Mouse (Mus musculus): Measurements from ENCODE around the gene Pld1.

DNA sequence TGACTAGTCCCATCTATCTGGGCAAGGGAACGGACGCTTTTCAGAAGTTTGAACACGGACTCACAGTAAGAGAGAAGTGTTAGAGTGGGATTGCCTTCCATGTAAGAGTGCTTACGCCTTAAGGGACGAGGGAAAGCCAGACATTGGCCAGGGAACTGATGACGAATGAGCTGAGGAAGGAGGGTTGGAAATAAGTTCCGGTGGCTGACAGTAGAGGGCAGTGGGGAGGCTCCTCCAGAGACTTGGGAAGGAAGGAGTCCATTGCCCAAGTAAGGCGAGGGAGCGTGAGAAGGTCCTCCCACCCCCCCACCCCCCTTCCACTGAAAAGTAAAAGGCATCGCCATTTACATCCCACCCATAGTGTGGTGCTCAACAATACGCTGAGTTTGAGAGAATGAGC is 69.2 kb downstream of the Pld1 start:
- TF ChIP-seq GATA1 (IDR thresholded peaks at IDR 0.05; ENCODE audit: borderline replicate concordance, low read length) (no peak), FLI1 (IDR thresholded peaks at IDR 0.05; ENCODE audit: low read length) (no peak)

All from megakaryocyte, embryonic 14.5 days (primary cell).